Mouse (Mus musculus): ENCODE measurements around the gene Hnrnpl. TPM values are rescaled to one million over a fixed set of nuclear protein-coding genes. Genes with fewer than 3 reads are reported as not detected.

Gene Hnrnpl
- total and polyA plus RNA-seq, 3 experiments, result 296 to 645 (median 371) TPM

DNA sequence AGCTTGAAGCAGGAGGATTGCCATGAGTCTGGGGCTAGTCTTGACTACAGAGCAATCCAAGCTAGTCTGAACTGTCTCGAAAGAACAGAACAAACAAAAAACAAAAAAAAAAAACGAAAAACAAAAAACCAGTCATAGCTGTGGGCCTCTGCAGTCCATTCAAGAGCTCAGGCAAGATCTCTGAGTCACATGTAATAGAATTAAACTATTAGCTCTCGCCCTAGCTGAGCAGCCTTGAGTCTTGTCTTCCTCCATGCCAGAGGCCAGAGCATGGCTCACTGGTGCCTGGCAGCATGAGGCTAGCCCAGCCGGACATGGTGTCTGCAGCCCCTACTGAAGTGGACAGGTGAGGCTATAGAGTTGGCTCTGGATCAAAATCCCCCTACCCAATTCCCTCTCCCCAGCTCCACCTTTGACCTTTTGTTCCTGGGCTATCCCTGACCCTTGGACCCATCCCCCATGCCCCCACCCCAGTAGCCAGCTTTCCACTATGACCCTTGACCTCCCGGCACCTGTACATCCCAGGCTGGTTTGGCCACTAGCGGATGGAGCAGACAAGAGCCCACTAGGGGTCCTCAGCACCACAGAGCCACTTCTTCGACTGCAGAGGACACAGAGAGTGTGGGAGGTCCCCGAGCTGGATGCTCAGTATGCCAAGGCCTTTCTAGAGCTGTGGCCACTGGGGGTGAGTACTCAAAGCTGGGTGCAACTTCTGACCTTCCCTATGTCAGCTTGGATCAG is 18.1 kb upstream of the Hnrnpl start (continued):
- no peak for TF ChIP-seq PAX5 (IDR thresholded peaks at IDR 0.05; ENCODE audit: low read length)
- no peak for TF ChIP-seq IRF4 (IDR thresholded peaks at IDR 0.05; ENCODE audit: low read depth, low read length)
- TF ChIP-seq BHLHE40 (IDR thresholded peaks at IDR 0.05; ENCODE audit: low read depth, low read length), result no peak
- no peak for TF ChIP-seq NELFE (IDR thresholded peaks at IDR 0.05; ENCODE audit: low read depth, low read length)
- peak in 1 of 2 experiments; percentile 67; a peak in 2 of 4 replicates for TF ChIP-seq CTCF (conservative IDR thresholded peaks at IDR 0.05 in 1 of 2, IDR thresholded peaks at IDR 0.05 in 1 of 2; ENCODE audit: low read depth in 2 of 2, low read length in 2 of 2)
- no peak for TF ChIP-seq E2F4 (IDR thresholded peaks at IDR 0.05; ENCODE audit: insufficient replicate concordance, low read depth, low read length)
- no peak for TF ChIP-seq ZKSCAN1 (IDR thresholded peaks at IDR 0.05; ENCODE audit: borderline replicate concordance, low read depth, low read length)
- TF ChIP-seq ZNF384 (IDR thresholded peaks at IDR 0.05; ENCODE audit: low read depth, low read length), result no peak
- TF ChIP-seq TCF12 (IDR thresholded peaks at IDR 0.05; ENCODE audit: low read depth, low read length), result peak; percentile 54; the same call in 1 of the 2 replicates
- no peak for TF ChIP-seq TBP (conservative IDR thresholded peaks at IDR 0.05; ENCODE audit: low read depth, low read length)
- no peak for TF ChIP-seq USF2 (conservative IDR thresholded peaks at IDR 0.05; ENCODE audit: low read depth, low read length)
- no peak for TF ChIP-seq CHD1 (IDR thresholded peaks at IDR 0.05; ENCODE audit: low read depth, low read length)
- TF ChIP-seq POLR2AphosphoS2 (IDR thresholded peaks at IDR 0.05; ENCODE audit: low read depth, low read length), result no peak
- TF ChIP-seq MAFK (IDR thresholded peaks at IDR 0.05; ENCODE audit: insufficient replicate concordance, low read length), result no peak

GRCm38 (mm10) chr7:28791706-28792105 is 16.6 kb upstream of the Hnrnpl start:
- DNase-seq (ENCODE audit: extremely low read depth), result no peak
- H3K4me3 ChIP-seq (replicated peaks in 1 of 3; ENCODE audit: low read depth in 2 of 3, low read length in 2 of 3, poor library complexity in 1 of 3), result no peak overlapping the region
- in situ Hi-C loops (cut with MboI; ENCODE audit: low pct_ligation_motif_present, low pct_unique_long_range_greater_than_20kb, low sequenced_read_pairs), result loop anchor here (25.0 kb wide), 1 partner anchor 246 kb away; no protein-coding TSS in a partner anchor
- peaks cover 0 to 11% of the 10 kb centered on the region in 2 experiments for H3K36me3 ChIP-seq (replicated peaks in 1 of 2; ENCODE audit: control insufficient read depth in 1 of 2, insufficient read depth in 1 of 2, low read length in 1 of 2)
- no peaks in the 10 kb centered on the region for H3K9me3 ChIP-seq (replicated peaks; ENCODE audit: low read length)
- H3K9ac ChIP-seq (ENCODE audit: insufficient read depth, low read depth), result no peak overlapping the region; the same call in 1 of the 2 replicates
- no peak for TF ChIP-seq SIN3A (IDR thresholded peaks at IDR 0.05; ENCODE audit: low read length)
- TF ChIP-seq RCOR1 (conservative IDR thresholded peaks at IDR 0.05; ENCODE audit: low read depth, low read length), result no peak
- TF ChIP-seq JUN (IDR thresholded peaks at IDR 0.05; ENCODE audit: insufficient read depth, low read depth, low read length), result no peak
- TF ChIP-seq CHD2 (IDR thresholded peaks at IDR 0.05; ENCODE audit: low read length), result no peak
- TF ChIP-seq ZC3H11A (IDR thresholded peaks at IDR 0.05; ENCODE audit: low read depth, low read length), result no peak
- TF ChIP-seq NRF1 (IDR thresholded peaks at IDR 0.05; ENCODE audit: low read depth, low read length), result no peak
- TF ChIP-seq CTCF (conservative IDR thresholded peaks at IDR 0.05 in 1 of 2, IDR thresholded peaks at IDR 0.05 in 1 of 2; ENCODE audit: low read depth in 2 of 2, low read length in 2 of 2), result no peak
- TF ChIP-seq JUND (conservative IDR thresholded peaks at IDR 0.05; ENCODE audit: low read depth, low read length), result no peak
- TF ChIP-seq HCFC1 (IDR thresholded peaks at IDR 0.05; ENCODE audit: low read depth, low read length), result no peak
- no peak for TF ChIP-seq PAX5 (IDR thresholded peaks at IDR 0.05; ENCODE audit: low read length)
- no peak for TF ChIP-seq POLR2A (IDR thresholded peaks at IDR 0.05; ENCODE audit: low read depth, low read length)
- TF ChIP-seq ETS1 (conservative IDR thresholded peaks at IDR 0.05; ENCODE audit: low read depth, low read length), result no peak
- no peak for TF ChIP-seq E2F4 (IDR thresholded peaks at IDR 0.05; ENCODE audit: insufficient replicate concordance, low read depth, low read length)
- no peak for TF ChIP-seq MAX (IDR thresholded peaks at IDR 0.05; ENCODE audit: low read length)
- H3K79me2 ChIP-seq (replicated peaks; ENCODE audit: control insufficient read depth, extremely low read depth, insufficient read depth, poor library complexity, severe bottlenecking), result 0 out of 2 replicates have a peak, but pooled peaks cover 6% of the 10 kb centered on the region
- H3K4me2 ChIP-seq (ENCODE audit: insufficient read depth, low read depth, poor library complexity, severe bottlenecking), result no peak overlapping the region
- H3K27me3 ChIP-seq (replicated peaks), result no peaks in the 10 kb centered on the region
- H3K4me1 ChIP-seq (ENCODE audit: control insufficient read depth in 1 of 2, insufficient read depth in 2 of 2), result peaks cover 39 to 74% of the 10 kb centered on the region in 2 experiments
- H3K27ac ChIP-seq (ENCODE audit: insufficient read depth, low read depth), result no peak overlapping the region
- dilution Hi-C loops (cut with MboI; ENCODE audit: extremely low pct_ligation_motif_present, extremely low pct_unique_long_range_greater_than_20kb, low sequenced_read_pairs), result no loop called here

Data from CH12.LX (cell line).